Mouse (Mus musculus) c-Kit-negative CD71-positive TER-119-positive erythroid progenitor cells, embryonic 14.5 days (primary cell): ENCODE results near the gene Ly6g6c.

Experiments
- DNase-seq: peaks from one replicate; pipeline ENCODE4 v3.0.0-alpha.2; 2013; ENCODE audit warnings: low read depth, low spot score

The Ly6g6c gene

GRCm38 (mm10) chr17:35055691-35056495 lies 9.3 kb upstream of the Ly6g6c start:
- no peak for DNase-seq

GRCm38 (mm10) chr17:35057090-35057489 lies 8.1 kb upstream of the Ly6g6c start:
- DNase-seq: no peak

GRCm38 (mm10) chr17:35058316-35058715 lies 6.9 kb upstream of the Ly6g6c start:
- no peak for DNase-seq

GRCm38 (mm10) chr17:35058911-35059892 lies 6.0 kb upstream of the Ly6g6c start, which contains the start of gene Ddah2:
Ddah2 (plus strand) TSS chr17:35059035.
- DNase-seq: no peak

- no peak for DNase-seq
Measured at GRCm38 (mm10) chr17:35060071-35060470, 5.1 kb upstream of the Ly6g6c start.

- no peak for DNase-seq
Measured at GRCm38 (mm10) chr17:35060737-35061297, 4.4 kb upstream of the Ly6g6c start.

- DNase-seq: no peak
Measured at GRCm38 (mm10) chr17:35061299-35061698, 3.9 kb upstream of the Ly6g6c start.

GRCm38 (mm10) chr17:35063466-35063865 lies 1.7 kb upstream of the Ly6g6c start:
- no peak for DNase-seq

- no peak for DNase-seq
Measured at GRCm38 (mm10) chr17:35064378-35064877, 760 bp upstream of the Ly6g6c start.

- DNase-seq: no peak
Measured at GRCm38 (mm10) chr17:35066084-35066483, 896 bp downstream of the Ly6g6c start, which contains the start of gene Mpig6b. Mpig6b (minus strand) TSS chr17:35066184.

- DNase-seq: no peak
Measured at GRCm38 (mm10) chr17:35068213-35068914, 3.2 kb downstream of the Ly6g6c start.

GRCm38 (mm10) chr17:35070556-35071229 lies 5.5 kb downstream of the Ly6g6c start:
- DNase-seq: no peak

GRCm38 (mm10) chr17:35071454-35071853 lies 6.3 kb downstream of the Ly6g6c start:
- DNase-seq: no peak

GRCm38 (mm10) chr17:35074097-35074496 lies 8.9 kb downstream of the Ly6g6c start:
- no peak for DNase-seq

- DNase-seq: no peak
Measured at GRCm38 (mm10) chr17:35076507-35077176, 11.5 kb downstream of the Ly6g6c start, which contains the start of gene Ly6g6e. Ly6g6e (plus strand) TSS chr17:35076902.

GRCm38 (mm10) chr17:35077285-35077684 lies 12.1 kb downstream of the Ly6g6c start:
- no peak for DNase-seq

- DNase-seq: no peak
Measured at GRCm38 (mm10) chr17:35077786-35078233, 12.6 kb downstream of the Ly6g6c start, which contains the start of gene Ly6g6d. Ly6g6d (minus strand) TSS chr17:35078065.

GRCm38 (mm10) chr17:35079778-35080177 lies 14.6 kb downstream of the Ly6g6c start:
- no peak for DNase-seq

- DNase-seq: no peak
Measured at GRCm38 (mm10) chr17:35080248-35080647, 15.1 kb downstream of the Ly6g6c start.

- DNase-seq: no peak
Measured at GRCm38 (mm10) chr17:35080710-35081109, 15.5 kb downstream of the Ly6g6c start.
